Mouse (Mus musculus): ENCODE data around the gene Pde4a. TPM values are rescaled to one million over a fixed set of nuclear protein-coding genes. Genes with fewer than 3 reads are reported as not detected.

Gene Pde4a
- polyA plus RNA-seq, 1 experiment from 2014 or later: 11.8 TPM

- Histone ChIP-seq H3K4me1 (ENCODE audit: control insufficient read depth in 2 of 2, insufficient read depth in 2 of 2, low read length in 2 of 2) (peaks cover 22 to 53% of the 10 kb centered on the region in 2 experiments), H3K27me3 (ENCODE audit: control insufficient read depth, insufficient read depth, low read length) (no peaks in the 10 kb centered on the region), H3K4me2 (ENCODE audit: low read length) (peak overlapping the region; percentile 91), H3K4me3 (ENCODE audit: control insufficient read depth in 1 of 2, insufficient read depth in 1 of 2, low read depth in 1 of 2, low read length in 2 of 2) (peak overlapping the region; percentile 79 to 96), H3K9me3 (ENCODE audit: control insufficient read depth, low read length) (no peaks in the 10 kb centered on the region), H3K36me3 (ENCODE audit: control insufficient read depth, insufficient read depth, low read length) (peaks cover 26% of the 10 kb centered on the region), H3K27ac (replicated peaks in 1 of 2; ENCODE audit: control insufficient read depth in 1 of 2, insufficient read depth in 1 of 2, low read depth in 2 of 2, low read length in 2 of 2) (peak overlapping the region in 1 of 2 experiments; percentile 73; a peak in 3 of 4 replicates), H3K9ac (ENCODE audit: low read length) (peak overlapping the region; percentile 90)
- no peak for ATAC-seq (ENCODE audit: insufficient number of reproducible peaks, insufficient read depth, low FRiP score, low read depth)
- WGBS: 4% methylated on average over 8 of the region's 8 CpGs
Observed at GRCm38 (mm10) chr9:21149077-21149653, 16.3 kb upstream of the Pde4a start.

GRCm38 (mm10) chr9:21149654-21150419 is 15.7 kb upstream of the Pde4a start, which contains the start of gene Cdc37:
TSS of gene Cdc37 (minus strand) at chr9:21149982.
- H3K27me3 ChIP-seq (ENCODE audit: control insufficient read depth, insufficient read depth, low read length): no peaks in the 10 kb centered on the region

GRCm38 (mm10) chr9:21152715-21153114 is 12.8 kb upstream of the Pde4a start:
- 0 out of 4 replicates have a peak overlapping the region, but pooled peaks of 1 of the 2 experiments have one; percentile 76 for H3K27ac ChIP-seq (replicated peaks in 1 of 2; ENCODE audit: control insufficient read depth in 1 of 2, insufficient read depth in 1 of 2, low read depth in 2 of 2, low read length in 2 of 2)
- WGBS: 3% methylated on average over 11 of the region's 11 CpGs
- H3K27me3 ChIP-seq (ENCODE audit: control insufficient read depth, insufficient read depth, low read length): no peaks in the 10 kb centered on the region
- H3K4me3 ChIP-seq (ENCODE audit: control insufficient read depth in 1 of 2, insufficient read depth in 1 of 2, low read depth in 1 of 2, low read length in 2 of 2): peak overlapping the region; percentile 43 to 48; a peak in 3 of 4 replicates
- H3K9me3 ChIP-seq (ENCODE audit: control insufficient read depth, low read length): no peaks in the 10 kb centered on the region
- peak overlapping the region; percentile 93 for H3K4me2 ChIP-seq (ENCODE audit: low read length)
- H3K9ac ChIP-seq (ENCODE audit: low read length): peak overlapping the region; percentile 72
- H3K4me1 ChIP-seq (ENCODE audit: control insufficient read depth in 2 of 2, insufficient read depth in 2 of 2, low read length in 2 of 2): peaks cover 14 to 31% of the 10 kb centered on the region in 2 experiments; a peak in 3 of 4 replicates
- H3K36me3 ChIP-seq (ENCODE audit: control insufficient read depth, insufficient read depth, low read length): no peaks in the 10 kb centered on the region
- ATAC-seq (ENCODE audit: insufficient number of reproducible peaks, insufficient read depth, low FRiP score, low read depth): peak; percentile 27; the same call in 1 of the 2 replicates

More at GRCm38 (mm10) chr9:21149654-21150419, 15.7 kb upstream of the Pde4a start, which contains the start of gene Cdc37:
- H3K9me3 ChIP-seq (ENCODE audit: control insufficient read depth, low read length): no peaks in the 10 kb centered on the region
- peak; percentile 90 for ATAC-seq (ENCODE audit: insufficient number of reproducible peaks, insufficient read depth, low FRiP score, low read depth)
- peak within 1 kb of the TSS; percentile 91 for H3K4me2 ChIP-seq (ENCODE audit: low read length)
- 3% methylated on average over 56 of the region's 56 CpGs for WGBS
- H3K36me3 ChIP-seq (ENCODE audit: control insufficient read depth, insufficient read depth, low read length): peaks cover 19% of the 10 kb centered on the region
- peak within 1 kb of the TSS; percentile 90 for H3K9ac ChIP-seq (ENCODE audit: low read length)
- peak within 1 kb of the TSS; percentile 73 to 79 for H3K27ac ChIP-seq (replicated peaks in 1 of 2; ENCODE audit: control insufficient read depth in 1 of 2, insufficient read depth in 1 of 2, low read depth in 2 of 2, low read length in 2 of 2)
- H3K4me1 ChIP-seq (ENCODE audit: control insufficient read depth in 2 of 2, insufficient read depth in 2 of 2, low read length in 2 of 2): peaks cover 22 to 53% of the 10 kb centered on the region in 2 experiments
- peak within 1 kb of the TSS; percentile 79 to 96 for H3K4me3 ChIP-seq (ENCODE audit: control insufficient read depth in 1 of 2, insufficient read depth in 1 of 2, low read depth in 1 of 2, low read length in 2 of 2)

- 0 out of 2 replicates have a peak, but pooled peaks have one; percentile 22 for ATAC-seq (ENCODE audit: insufficient number of reproducible peaks, insufficient read depth, low FRiP score, low read depth)
- Histone ChIP-seq H3K27ac (replicated peaks in 1 of 2; ENCODE audit: control insufficient read depth in 1 of 2, insufficient read depth in 1 of 2, low read depth in 2 of 2, low read length in 2 of 2) (peak overlapping the region; percentile 66 to 76), H3K4me2 (ENCODE audit: low read length) (peak overlapping the region; percentile 93), H3K9ac (ENCODE audit: low read length) (peak overlapping the region; percentile 72), H3K4me1 (ENCODE audit: control insufficient read depth in 2 of 2, insufficient read depth in 2 of 2, low read length in 2 of 2) (peaks cover 14 to 25% of the 10 kb centered on the region in 2 experiments; a peak in 3 of 4 replicates), H3K27me3 (ENCODE audit: control insufficient read depth, insufficient read depth, low read length) (no peaks in the 10 kb centered on the region), H3K36me3 (ENCODE audit: control insufficient read depth, insufficient read depth, low read length) (no peaks in the 10 kb centered on the region), H3K4me3 (ENCODE audit: control insufficient read depth in 1 of 2, insufficient read depth in 1 of 2, low read depth in 1 of 2, low read length in 2 of 2) (peak overlapping the region; percentile 43 to 48), H3K9me3 (ENCODE audit: control insufficient read depth, low read length) (no peaks in the 10 kb centered on the region)
- WGBS: 4% methylated on average over 12 of the region's 12 CpGs
Observed at GRCm38 (mm10) chr9:21153331-21153730, 12.2 kb upstream of the Pde4a start.

- peaks cover 12 to 20% of the 10 kb centered on the region in 2 experiments; a peak in 3 of 4 replicates for H3K4me1 ChIP-seq (ENCODE audit: control insufficient read depth in 2 of 2, insufficient read depth in 2 of 2, low read length in 2 of 2)
- H3K27ac ChIP-seq (replicated peaks in 1 of 2; ENCODE audit: control insufficient read depth in 1 of 2, insufficient read depth in 1 of 2, low read depth in 2 of 2, low read length in 2 of 2): peak overlapping the region; percentile 66 to 76
- H3K9ac ChIP-seq (ENCODE audit: low read length): peak overlapping the region; percentile 72
- H3K36me3 ChIP-seq (ENCODE audit: control insufficient read depth, insufficient read depth, low read length): no peaks in the 10 kb centered on the region
- WGBS: under 1% methylated on average over 5 of the region's 5 CpGs
- no peak for ATAC-seq (ENCODE audit: insufficient number of reproducible peaks, insufficient read depth, low FRiP score, low read depth)
- H3K27me3 ChIP-seq (ENCODE audit: control insufficient read depth, insufficient read depth, low read length): no peaks in the 10 kb centered on the region
- H3K9me3 ChIP-seq (ENCODE audit: control insufficient read depth, low read length): no peaks in the 10 kb centered on the region
- H3K4me2 ChIP-seq (ENCODE audit: low read length): peak overlapping the region; percentile 93
- peak overlapping the region; percentile 43 to 48 for H3K4me3 ChIP-seq (ENCODE audit: control insufficient read depth in 1 of 2, insufficient read depth in 1 of 2, low read depth in 1 of 2, low read length in 2 of 2)
Observed at GRCm38 (mm10) chr9:21153833-21154232, 11.7 kb upstream of the Pde4a start.

GRCm38 (mm10) chr9:21154787-21155186 is 10.7 kb upstream of the Pde4a start:
- no peak overlapping the region for H3K4me2 ChIP-seq (ENCODE audit: low read length)

GRCm38 (mm10) chr9:21161209-21161909 is 4.2 kb upstream of the Pde4a start:
- Histone ChIP-seq H3K4me3 (ENCODE audit: control insufficient read depth in 1 of 2, insufficient read depth in 1 of 2, low read depth in 1 of 2, low read length in 2 of 2) (peak overlapping the region; percentile 63 to 74), H3K27me3 (ENCODE audit: control insufficient read depth, insufficient read depth, low read length) (peaks cover 38% of the 10 kb centered on the region), H3K36me3 (ENCODE audit: control insufficient read depth, insufficient read depth, low read length) (no peaks in the 10 kb centered on the region), H3K4me1 (ENCODE audit: control insufficient read depth in 2 of 2, insufficient read depth in 2 of 2, low read length in 2 of 2) (peaks cover 9 to 23% of the 10 kb centered on the region in 2 experiments; a peak in 3 of 4 replicates), H3K9me3 (ENCODE audit: control insufficient read depth, low read length) (no peaks in the 10 kb centered on the region), H3K4me2 (ENCODE audit: low read length) (peak overlapping the region; percentile 90), H3K27ac (replicated peaks in 1 of 2; ENCODE audit: control insufficient read depth in 1 of 2, insufficient read depth in 1 of 2, low read depth in 2 of 2, low read length in 2 of 2) (0 out of 4 replicates have a peak overlapping the region, but pooled peaks of 1 of the 2 experiments have one; percentile 11), H3K9ac (ENCODE audit: low read length) (peak overlapping the region; percentile 81)
- WGBS: under 1% methylated on average over 52 of the region's 52 CpGs
- peak; percentile 65; the same call in 1 of the 2 replicates for ATAC-seq (ENCODE audit: insufficient number of reproducible peaks, insufficient read depth, low FRiP score, low read depth)

More at GRCm38 (mm10) chr9:21154787-21155186, 10.7 kb upstream of the Pde4a start:
- H3K9ac ChIP-seq (ENCODE audit: low read length): no peak overlapping the region
- H3K27me3 ChIP-seq (ENCODE audit: control insufficient read depth, insufficient read depth, low read length): no peaks in the 10 kb centered on the region
- no peaks in the 10 kb centered on the region for H3K36me3 ChIP-seq (ENCODE audit: control insufficient read depth, insufficient read depth, low read length)
- peaks cover 9 to 16% of the 10 kb centered on the region in 2 experiments; a peak in 3 of 4 replicates for H3K4me1 ChIP-seq (ENCODE audit: control insufficient read depth in 2 of 2, insufficient read depth in 2 of 2, low read length in 2 of 2)
- H3K27ac ChIP-seq (replicated peaks in 1 of 2; ENCODE audit: control insufficient read depth in 1 of 2, insufficient read depth in 1 of 2, low read depth in 2 of 2, low read length in 2 of 2): no peak overlapping the region
- 82% methylated on average over 3 of the region's 3 CpGs for WGBS
- H3K9me3 ChIP-seq (ENCODE audit: control insufficient read depth, low read length): no peaks in the 10 kb centered on the region
- no peak overlapping the region for H3K4me3 ChIP-seq (ENCODE audit: control insufficient read depth in 1 of 2, insufficient read depth in 1 of 2, low read depth in 1 of 2, low read length in 2 of 2)
- ATAC-seq (ENCODE audit: insufficient number of reproducible peaks, insufficient read depth, low FRiP score, low read depth): no peak

Measured in heart, embryonic 14.5 days (tissue).